In genomic region chr2:106081951-106082350, GRCm38 (mm10) we compare ENCODE assay signal across 9 mouse cellular contexts.
DNase-seq lines count a peak whose midpoint lies in the region; ATAC-seq and TF ChIP-seq lines count a peak whose summit lies in the region.
"Had no signal": no experiment of that assay in that cellular context is flagged by ENCODE, and none has a peak within 500 bp of the region (broad histone marks: within the 10 kb centered on the region; RNA-seq: fewer than 3 reads in every experiment).

No protein-coding gene starts in this region.

- H3K27ac ChIP-seq in intestine, embryonic 14.5 days (ENCODE audit: low read depth), result no peak overlapping the region
- no peak overlapping the region for H3K27ac ChIP-seq in intestine, embryonic 15.5 days
- H3K27ac ChIP-seq in heart, postnatal 0 days (ENCODE audit: low read depth), result no peak overlapping the region
- H3K27ac ChIP-seq in midbrain, postnatal 0 days (ENCODE audit: low read depth, low read length), result no peak overlapping the region
- H3K27ac ChIP-seq: embryonic facial prominence, embryonic 13.5 days had no signal

- peak; percentile 92 for TF ChIP-seq CTCF in heart, postnatal 0 days (IDR thresholded peaks at IDR 0.05; ENCODE audit: low read depth)
- peak; percentile 80 for TF ChIP-seq CTCF in midbrain, postnatal 0 days (IDR thresholded peaks at IDR 0.05)

- H3K4me3 ChIP-seq in intestine, embryonic 14.5 days (ENCODE audit: low read depth, low read length), result no peak overlapping the region
- H3K4me3 ChIP-seq in intestine, embryonic 15.5 days (replicated peaks), result no peak overlapping the region
- H3K4me3 ChIP-seq in heart, postnatal 0 days (ENCODE audit: low read depth, low read length), result no peak overlapping the region
- H3K4me3 ChIP-seq in midbrain, postnatal 0 days (ENCODE audit: low read depth, low read length), result no peak overlapping the region
- H3K4me3 ChIP-seq: embryonic facial prominence, embryonic 13.5 days had no signal

- H3K36me3 ChIP-seq in intestine, embryonic 14.5 days (ENCODE audit: control insufficient read depth, insufficient read depth, low read length), result no peaks in the 10 kb centered on the region
- no peaks in the 10 kb centered on the region for H3K36me3 ChIP-seq in intestine, embryonic 15.5 days
- H3K36me3 ChIP-seq in heart, postnatal 0 days (replicated peaks; ENCODE audit: control insufficient read depth, insufficient read depth, low read length), result no peaks in the 10 kb centered on the region
- H3K36me3 ChIP-seq in midbrain, postnatal 0 days (ENCODE audit: insufficient read depth, low read length), result no peaks in the 10 kb centered on the region
- H3K36me3 ChIP-seq: embryonic facial prominence, embryonic 13.5 days had no signal

- 4% methylated on average over 7 of the region's 7 CpGs for WGBS in intestine, embryonic 14.5 days
- 4% methylated on average over 7 of the region's 7 CpGs for WGBS in intestine, embryonic 15.5 days
- WGBS in heart, postnatal 0 days, result under 1% methylated on average over 7 of the region's 7 CpGs
- WGBS in midbrain, postnatal 0 days, result 4% methylated on average over 7 of the region's 7 CpGs

- no peak overlapping the region for H3K4me2 ChIP-seq in intestine, embryonic 14.5 days (ENCODE audit: low read length)
- no peak overlapping the region for H3K4me2 ChIP-seq in intestine, embryonic 15.5 days (replicated peaks)
- no peak overlapping the region for H3K4me2 ChIP-seq in heart, postnatal 0 days (ENCODE audit: low read depth, low read length)
- H3K4me2 ChIP-seq in midbrain, postnatal 0 days (ENCODE audit: low read depth, low read length, poor library complexity, severe bottlenecking), result no peak overlapping the region
- H3K4me2 ChIP-seq: embryonic facial prominence, embryonic 13.5 days had no signal

- H3K9ac ChIP-seq in intestine, embryonic 14.5 days (ENCODE audit: low read length), result no peak overlapping the region
- H3K9ac ChIP-seq in intestine, embryonic 15.5 days, result no peak overlapping the region
- no peak overlapping the region for H3K9ac ChIP-seq in heart, postnatal 0 days (replicated peaks; ENCODE audit: low read depth, low read length)
- H3K9ac ChIP-seq in midbrain, postnatal 0 days (replicated peaks; ENCODE audit: low read length, poor library complexity, severe bottlenecking), result no peak overlapping the region
- H3K9ac ChIP-seq: embryonic facial prominence, embryonic 13.5 days had no signal

- no peak for TF ChIP-seq EP300 in heart, postnatal 0 days (IDR thresholded peaks at IDR 0.05; ENCODE audit: low read depth)

- peak; percentile 84 for DNase-seq in intestine, embryonic 14.5 days (ENCODE audit: low spot score)
- DNase-seq in adrenal gland, adult 2 months, result peak; percentile 71
- DNase-seq in embryo, embryonic 10 days (ENCODE audit: low spot score), result peak; percentile 92
- peak; percentile 29 for DNase-seq in heart, postnatal 0 days (ENCODE audit: low spot score)
- peak; percentile 73 to 78 for DNase-seq in left cerebral cortex, adult 18-20 months (ENCODE audit: low spot score in 2 of 2)
- DNase-seq in midbrain, postnatal 0 days (ENCODE audit: low spot score), result peak; percentile 79
- DNase-seq in testis, postnatal 14 days (ENCODE audit: low spot score), result peak; percentile 48

- H3K27me3 ChIP-seq in intestine, embryonic 14.5 days (replicated peaks; ENCODE audit: control insufficient read depth, insufficient read depth, low read length), result no peaks in the 10 kb centered on the region
- H3K27me3 ChIP-seq in intestine, embryonic 15.5 days (replicated peaks), result no peaks in the 10 kb centered on the region
- no peaks in the 10 kb centered on the region for H3K27me3 ChIP-seq in heart, postnatal 0 days (ENCODE audit: control insufficient read depth, insufficient read depth, low read length)
- no peaks in the 10 kb centered on the region for H3K27me3 ChIP-seq in midbrain, postnatal 0 days (ENCODE audit: insufficient read depth, low read length)
- H3K27me3 ChIP-seq: embryonic facial prominence, embryonic 13.5 days had no signal

- ATAC-seq in intestine, embryonic 14.5 days (replicated peaks; ENCODE audit: low FRiP score, low TSS enrichment, low read depth), result no peak
- no peak for ATAC-seq in intestine, embryonic 15.5 days
- ATAC-seq in heart, postnatal 0 days (ENCODE audit: insufficient read depth, low read depth), result no peak
- no peak for ATAC-seq in midbrain, postnatal 0 days (ENCODE audit: low FRiP score)

- H3K4me1 ChIP-seq in intestine, embryonic 14.5 days (replicated peaks; ENCODE audit: control insufficient read depth, insufficient read depth, low read length), result no peaks in the 10 kb centered on the region
- H3K4me1 ChIP-seq in intestine, embryonic 15.5 days (replicated peaks), result no peaks in the 10 kb centered on the region
- H3K4me1 ChIP-seq in heart, postnatal 0 days (ENCODE audit: control insufficient read depth, insufficient read depth), result no peaks in the 10 kb centered on the region
- H3K4me1 ChIP-seq in midbrain, postnatal 0 days (ENCODE audit: insufficient read depth, low read length), result no peaks in the 10 kb centered on the region; the same call in 1 of the 2 replicates
- H3K4me1 ChIP-seq: embryonic facial prominence, embryonic 13.5 days had no signal

- no peaks in the 10 kb centered on the region for H3K9me3 ChIP-seq in intestine, embryonic 14.5 days (ENCODE audit: control insufficient read depth, low read length)
- no peaks in the 10 kb centered on the region for H3K9me3 ChIP-seq in intestine, embryonic 15.5 days
- no peaks in the 10 kb centered on the region for H3K9me3 ChIP-seq in heart, postnatal 0 days (replicated peaks; ENCODE audit: control insufficient read depth, low read length)
- H3K9me3 ChIP-seq in midbrain, postnatal 0 days (ENCODE audit: low read length), result no peaks in the 10 kb centered on the region
- H3K9me3 ChIP-seq: embryonic facial prominence, embryonic 13.5 days had no signal

Comparison
In these comparisons a context has a peak if more than half of its experiments do, and no peak if none do; other contexts are left out.
1. DNase-seq: peak in every context shown above with its lines; median percentile 92 in embryo, embryonic 10 days; 84 in intestine, embryonic 14.5 days; 79 in midbrain, postnatal 0 days; 76 in left cerebral cortex, adult 18-20 months; 71 in adrenal gland, adult 2 months; 48 in testis, postnatal 14 days; 29 in heart, postnatal 0 days.